Mouse (Mus musculus) layer of hippocampus, postnatal 14 days (tissue): ENCODE measurements around the gene Pdha1. TPM values are rescaled to one million over a fixed set of nuclear protein-coding genes. Genes with fewer than 3 reads are reported as not detected.

Experiments
- total RNA-seq, 2 experiments: library from RNA; stranded (reverse); gene quantifications; 2 replicates each; pipeline ENCODE4 v1.2.3; 2021

Pdha1 gene
- total RNA-seq, 2 experiments from 2014 or later, result 291 to 314 TPM

Other genes starting within 250 kb of the Pdha1 start
- 1 to 10 TPM; 1.0 to 1.4 TPM for gene Map3k15, start 150.0 kb downstream of the Pdha1 start, total RNA-seq